Mouse (Mus musculus): ENCODE measurements around the gene Atl3. TPM values are rescaled to one million over a fixed set of nuclear protein-coding genes. Genes with fewer than 3 reads are reported as not detected.
A peak's percentile ranks its signal among the peaks of the same experiment; 100 is the strongest.

Atl3 gene
- polyA plus RNA-seq, 1 experiment from 2014 or later = 8.5 TPM

DNA sequence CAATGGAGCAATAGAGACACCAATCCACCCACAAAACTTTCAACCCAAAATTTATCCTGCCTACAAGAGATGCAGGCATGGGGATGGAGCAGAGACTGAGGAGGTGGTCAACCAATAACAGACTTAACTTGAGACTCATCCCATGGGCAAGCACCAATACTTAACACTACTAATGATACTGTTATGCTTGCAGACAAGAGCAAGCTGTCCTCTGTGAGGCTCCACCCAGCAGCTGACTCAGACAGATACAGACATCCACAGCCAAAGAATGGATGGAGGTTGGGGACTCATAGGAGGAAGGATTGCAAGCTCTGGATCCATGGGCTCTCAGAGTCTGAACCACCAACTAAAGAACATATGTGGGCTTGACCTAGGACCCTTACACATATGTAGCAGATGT is 59.6 kb downstream of the Atl3 start:
- Histone ChIP-seq H3K27me3 (replicated peaks; ENCODE audit: low read depth, poor library complexity, severe bottlenecking) (peaks cover 16% of the 10 kb centered on the region), H3K36me3 (replicated peaks) (no peaks in the 10 kb centered on the region), H3K27ac (replicated peaks) (no peak overlapping the region), H3K4me3 (no peak overlapping the region), H3K9me3 (no peaks in the 10 kb centered on the region), H3K4me1 (peaks cover 14% of the 10 kb centered on the region)
- DNase-seq (ENCODE audit: low spot score) = no peak

DNA sequence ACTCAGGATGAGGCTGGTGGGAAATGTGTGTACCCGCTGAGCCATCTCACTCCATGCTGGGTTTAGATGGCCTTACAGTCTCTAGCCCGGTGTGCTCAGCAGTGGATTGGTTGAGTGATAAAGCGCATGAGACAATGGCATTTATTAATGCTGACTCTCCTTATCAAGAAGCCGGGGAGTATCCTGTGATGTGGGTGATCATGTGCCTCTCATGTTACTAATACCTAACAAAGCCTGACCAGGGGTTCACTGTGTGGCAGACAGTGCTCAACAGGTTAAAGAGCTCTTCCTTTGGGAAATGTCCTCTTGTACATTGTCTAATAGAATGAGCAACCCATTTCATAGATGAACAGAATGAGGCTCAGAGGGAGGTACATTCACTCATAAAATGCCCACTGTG is 61.0 kb downstream of the Atl3 start:
- no peak for DNase-seq (ENCODE audit: low spot score)
- Histone ChIP-seq H3K27me3 (replicated peaks; ENCODE audit: low read depth, poor library complexity, severe bottlenecking) (peaks cover 23% of the 10 kb centered on the region), H3K36me3 (replicated peaks) (no peaks in the 10 kb centered on the region), H3K9me3 (no peaks in the 10 kb centered on the region), H3K27ac (replicated peaks) (no peak overlapping the region), H3K4me1 (peaks cover 15% of the 10 kb centered on the region), H3K4me3 (no peak overlapping the region)
- WGBS = 73% methylated on average over 4 of the region's 4 CpGs

- H3K27ac ChIP-seq (replicated peaks) = no peak overlapping the region
- 93% methylated on average over 1 of the region's 1 CpGs for WGBS
- peaks cover 23% of the 10 kb centered on the region for H3K27me3 ChIP-seq (replicated peaks; ENCODE audit: low read depth, poor library complexity, severe bottlenecking)
- no peak for DNase-seq (ENCODE audit: low spot score)
- H3K36me3 ChIP-seq (replicated peaks) = no peaks in the 10 kb centered on the region
- H3K9me3 ChIP-seq = no peaks in the 10 kb centered on the region
- no peak overlapping the region; the same call in 1 of the 2 replicates for H3K4me3 ChIP-seq
- H3K4me1 ChIP-seq = peaks cover 22% of the 10 kb centered on the region
Observed at GRCm38 (mm10) chr19:7556641-7557040, 62.8 kb downstream of the Atl3 start.

DNA sequence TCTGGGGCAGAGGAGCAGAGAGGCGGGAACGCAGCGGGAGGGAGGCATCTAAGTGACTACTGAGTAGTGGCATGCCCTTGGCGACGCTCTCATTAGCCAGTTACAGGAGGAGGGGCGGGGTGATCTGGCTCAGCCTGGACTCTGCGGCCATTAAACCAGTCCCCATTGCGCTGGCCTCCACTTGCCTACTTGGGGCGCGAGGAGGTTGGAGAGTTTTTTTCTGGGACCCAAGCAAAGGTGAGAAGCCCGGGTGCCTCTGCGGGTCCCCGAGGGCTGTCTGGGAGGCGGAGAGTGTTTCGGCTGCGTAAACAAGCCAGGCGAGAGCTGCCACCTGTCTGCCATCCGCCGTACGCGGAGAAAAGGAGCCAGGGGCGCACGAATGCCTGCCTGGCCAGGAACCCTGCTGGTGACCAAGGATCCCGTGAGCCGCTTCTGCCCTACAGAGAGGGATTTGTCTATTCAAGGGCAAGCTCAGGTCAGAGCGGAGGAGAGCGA is 63.5 kb downstream of the Atl3 start, which contains the start of gene Pla2g16:
Gene Pla2g16, plus strand, starts transcription at position 132 of the 495 bp plus-strand sequence.
- H3K4me3 ChIP-seq = peak within 1 kb of the TSS; percentile 68
- H3K9me3 ChIP-seq = no peaks in the 10 kb centered on the region
- DNase-seq (ENCODE audit: low spot score) = peak; percentile 76
- H3K27me3 ChIP-seq (replicated peaks; ENCODE audit: low read depth, poor library complexity, severe bottlenecking) = peaks cover 23% of the 10 kb centered on the region
- no peaks in the 10 kb centered on the region for H3K36me3 ChIP-seq (replicated peaks)
- WGBS = 1% methylated on average over 27 of the region's 27 CpGs
- peaks cover 26% of the 10 kb centered on the region for H3K4me1 ChIP-seq
- peak within 1 kb of the TSS; percentile 72 for H3K27ac ChIP-seq (replicated peaks)

DNA sequence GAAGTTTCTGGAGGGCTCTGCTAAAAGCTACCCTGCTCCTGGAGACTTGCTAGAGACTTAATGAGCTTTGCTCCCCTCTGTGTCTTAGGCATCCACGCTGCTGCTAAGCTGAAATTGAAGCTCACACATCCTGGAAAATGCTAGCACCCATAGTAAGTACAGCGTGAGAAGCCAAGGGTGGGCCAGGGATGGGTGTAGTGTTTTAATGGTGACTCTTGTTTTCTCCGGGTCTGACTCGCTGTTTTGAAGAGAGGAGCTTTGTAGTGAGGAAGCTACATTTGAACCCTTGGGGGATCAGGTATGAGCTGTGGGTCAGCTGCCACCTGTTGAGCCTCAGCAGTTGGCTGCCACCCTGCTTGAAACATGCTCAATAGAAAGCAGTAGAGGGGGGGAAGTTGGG is 64.0 kb downstream of the Atl3 start:
- Histone ChIP-seq H3K9me3 (no peaks in the 10 kb centered on the region), H3K36me3 (replicated peaks) (no peaks in the 10 kb centered on the region), H3K4me3 (peak overlapping the region; percentile 68), H3K27ac (replicated peaks) (peak overlapping the region; percentile 72), H3K4me1 (peaks cover 26% of the 10 kb centered on the region), H3K27me3 (replicated peaks; ENCODE audit: low read depth, poor library complexity, severe bottlenecking) (peaks cover 23% of the 10 kb centered on the region)
- WGBS = 5% methylated on average over 4 of the region's 4 CpGs
- peak; percentile 13 for DNase-seq (ENCODE audit: low spot score)

DNA sequence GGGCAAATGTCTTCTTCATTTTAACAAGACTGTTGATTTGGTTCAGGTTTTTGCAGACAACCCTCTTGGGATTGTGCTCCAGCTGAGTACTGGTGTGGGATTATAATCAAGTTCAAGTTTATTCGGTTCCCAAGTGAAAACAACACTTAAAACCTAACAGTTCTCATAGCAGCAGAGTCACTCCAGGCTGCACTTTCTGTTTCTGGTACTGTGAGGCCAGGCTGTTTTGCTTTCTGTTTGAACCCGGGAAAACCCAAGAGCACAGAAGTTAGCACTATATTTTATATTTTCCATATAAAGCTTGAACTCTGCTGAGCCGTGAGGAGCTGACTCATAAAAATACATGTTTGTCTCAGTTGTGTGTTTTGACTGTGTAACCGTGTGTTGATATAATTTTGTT is 64.8 kb downstream of the Atl3 start:
- DNase-seq (ENCODE audit: low spot score) = peak; percentile 1
- Histone ChIP-seq H3K9me3 (no peaks in the 10 kb centered on the region), H3K27me3 (replicated peaks; ENCODE audit: low read depth, poor library complexity, severe bottlenecking) (peaks cover 20% of the 10 kb centered on the region), H3K4me1 (peaks cover 26% of the 10 kb centered on the region), H3K4me3 (0 out of 2 replicates have a peak overlapping the region, but pooled peaks have one; percentile 68), H3K36me3 (replicated peaks) (no peaks in the 10 kb centered on the region), H3K27ac (replicated peaks) (no peak overlapping the region)
- WGBS = 83% methylated on average over 4 of the region's 4 CpGs

DNA sequence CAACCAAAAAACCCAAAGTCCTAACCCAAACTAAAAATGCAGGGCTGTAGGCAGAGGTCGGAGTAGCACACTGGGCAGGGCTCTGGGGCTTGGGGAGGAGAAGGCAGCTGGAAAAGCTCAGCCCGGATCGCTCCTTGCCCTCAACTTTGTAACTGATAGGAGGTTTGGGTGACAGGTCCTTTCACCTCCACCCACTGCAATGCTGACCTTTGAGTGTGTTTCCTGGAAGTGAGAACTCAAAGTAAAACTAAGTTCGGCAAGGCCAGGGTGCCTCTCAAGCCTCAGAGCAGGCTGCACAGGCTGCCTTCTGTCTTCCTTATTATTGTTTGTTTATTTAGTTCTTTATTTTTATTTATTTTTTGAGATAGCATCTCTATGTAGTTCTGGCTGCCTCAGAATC is 66.1 kb downstream of the Atl3 start:
- H3K4me3 ChIP-seq = no peak overlapping the region
- DNase-seq (ENCODE audit: low spot score) = peak; percentile 8
- no peaks in the 10 kb centered on the region for H3K36me3 ChIP-seq (replicated peaks)
- peaks cover 29% of the 10 kb centered on the region for H3K4me1 ChIP-seq
- no peaks in the 10 kb centered on the region for H3K9me3 ChIP-seq
- no peak overlapping the region for H3K27ac ChIP-seq (replicated peaks)
- peaks cover 20% of the 10 kb centered on the region for H3K27me3 ChIP-seq (replicated peaks; ENCODE audit: low read depth, poor library complexity, severe bottlenecking)
- 70% methylated on average over 4 of the region's 4 CpGs for WGBS

GRCm38 (mm10) chr19:7561456-7561855 is 67.6 kb downstream of the Atl3 start:
- H3K4me3 ChIP-seq = no peak overlapping the region
- H3K9me3 ChIP-seq = no peaks in the 10 kb centered on the region
- 66% methylated on average over 3 of the region's 3 CpGs for WGBS
- H3K4me1 ChIP-seq = peaks cover 29% of the 10 kb centered on the region
- H3K27me3 ChIP-seq (replicated peaks; ENCODE audit: low read depth, poor library complexity, severe bottlenecking) = peaks cover 18% of the 10 kb centered on the region
- no peak overlapping the region for H3K27ac ChIP-seq (replicated peaks)
- H3K36me3 ChIP-seq (replicated peaks) = no peaks in the 10 kb centered on the region
- peak; percentile 8 for DNase-seq (ENCODE audit: low spot score)

DNA sequence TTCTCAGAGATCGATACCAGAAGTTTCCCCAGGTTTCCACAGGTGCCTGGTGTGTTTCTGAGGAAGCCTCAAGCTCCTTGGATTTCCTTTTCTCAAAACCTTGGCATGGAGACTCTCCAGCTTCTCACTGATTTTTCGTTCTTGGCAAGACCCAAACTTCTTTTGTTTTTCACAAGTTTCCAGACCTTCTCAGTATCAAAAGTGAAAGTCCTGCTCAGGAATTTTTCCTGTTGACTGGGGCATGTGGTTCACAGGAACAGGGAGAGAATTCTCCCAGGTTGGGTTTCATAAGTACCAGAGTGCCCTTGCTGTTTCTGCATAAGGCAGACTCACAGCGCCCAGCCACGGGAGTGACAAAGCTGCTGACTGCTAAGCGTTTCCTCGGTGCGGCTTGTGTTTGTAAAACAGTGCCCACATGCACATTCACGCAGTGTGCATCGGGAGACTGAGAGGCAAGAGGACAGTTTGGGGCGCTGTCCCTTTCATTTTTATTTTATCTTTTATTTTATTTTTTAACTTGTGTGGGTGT is 68.8 kb downstream of the Atl3 start:
- Histone ChIP-seq H3K9me3 (no peaks in the 10 kb centered on the region), H3K4me3 (no peak overlapping the region), H3K27ac (replicated peaks) (no peak overlapping the region), H3K36me3 (replicated peaks) (no peaks in the 10 kb centered on the region), H3K4me1 (peaks cover 31% of the 10 kb centered on the region), H3K27me3 (replicated peaks; ENCODE audit: low read depth, poor library complexity, severe bottlenecking) (peaks cover 15% of the 10 kb centered on the region)
- DNase-seq (ENCODE audit: low spot score) = peak; percentile 7
- 81% methylated on average over 10 of the region's 10 CpGs for WGBS

GRCm38 (mm10) chr19:7563676-7564075 is 69.8 kb downstream of the Atl3 start:
- 0 out of 2 replicates have a peak, but pooled peaks cover 5% of the 10 kb centered on the region for H3K27me3 ChIP-seq (replicated peaks; ENCODE audit: low read depth, poor library complexity, severe bottlenecking)
- WGBS = 85% methylated on average over 2 of the region's 2 CpGs
- H3K27ac ChIP-seq (replicated peaks) = no peak overlapping the region
- no peak for DNase-seq (ENCODE audit: low spot score)
- peaks cover 32% of the 10 kb centered on the region for H3K4me1 ChIP-seq
- no peaks in the 10 kb centered on the region for H3K36me3 ChIP-seq (replicated peaks)
- no peaks in the 10 kb centered on the region for H3K9me3 ChIP-seq
- no peak overlapping the region for H3K4me3 ChIP-seq

DNA sequence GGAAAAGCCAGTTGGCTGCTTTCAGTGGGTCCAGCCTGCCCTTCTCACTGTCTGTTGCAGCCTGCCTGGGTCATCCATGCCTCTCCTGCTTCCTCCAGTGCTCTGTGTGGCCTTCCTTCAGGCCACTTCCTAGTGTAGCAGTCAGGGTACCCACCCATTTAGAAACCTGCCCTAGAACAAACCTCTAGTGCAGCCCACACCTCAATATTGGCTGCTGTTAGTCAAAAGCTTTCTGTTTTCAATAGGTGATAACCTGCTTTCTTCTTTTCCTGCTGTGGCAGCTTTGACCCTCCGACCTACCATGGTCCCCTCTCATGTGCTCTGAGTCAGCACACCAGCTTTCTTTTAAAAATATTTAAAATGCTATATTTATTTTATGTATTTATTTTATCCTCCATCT is 70.6 kb downstream of the Atl3 start:
- WGBS = 82% methylated on average over 1 of the region's 1 CpGs
- Histone ChIP-seq H3K27ac (replicated peaks) (0 out of 2 replicates have a peak overlapping the region, but pooled peaks have one; percentile 35), H3K4me1 (peaks cover 37% of the 10 kb centered on the region), H3K27me3 (replicated peaks; ENCODE audit: low read depth, poor library complexity, severe bottlenecking) (no peaks in the 10 kb centered on the region), H3K4me3 (no peak overlapping the region), H3K9me3 (no peaks in the 10 kb centered on the region), H3K36me3 (replicated peaks) (no peaks in the 10 kb centered on the region)
- peak; percentile 4 for DNase-seq (ENCODE audit: low spot score)

DNA sequence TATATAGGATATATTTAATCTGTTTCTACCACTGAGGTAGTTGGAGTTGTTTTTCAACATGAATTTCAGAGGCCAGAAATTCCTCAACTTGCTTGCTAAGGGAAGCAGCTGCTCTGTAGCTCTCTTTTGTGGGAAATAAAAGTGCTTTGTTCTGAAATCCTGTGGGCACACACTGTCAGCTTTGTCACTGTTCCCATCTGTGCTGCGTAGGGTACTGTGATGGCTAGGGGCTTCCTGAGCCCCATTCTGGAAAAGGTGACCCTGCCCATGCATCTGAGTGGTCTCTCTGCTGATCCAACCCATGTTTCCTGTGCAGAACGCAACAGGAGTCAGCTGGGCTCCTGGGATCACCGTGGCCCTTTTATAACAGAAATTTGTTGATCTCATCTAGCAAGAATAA is 73.0 kb downstream of the Atl3 start:
- Histone ChIP-seq H3K36me3 (replicated peaks) (no peaks in the 10 kb centered on the region), H3K4me3 (no peak overlapping the region), H3K27me3 (replicated peaks; ENCODE audit: low read depth, poor library complexity, severe bottlenecking) (no peaks in the 10 kb centered on the region), H3K4me1 (peaks cover 30% of the 10 kb centered on the region), H3K9me3 (no peaks in the 10 kb centered on the region), H3K27ac (replicated peaks) (peak overlapping the region; percentile 53)
- DNase-seq (ENCODE audit: low spot score) = peak; percentile 7
- WGBS = 56% methylated on average over 3 of the region's 3 CpGs

DNA sequence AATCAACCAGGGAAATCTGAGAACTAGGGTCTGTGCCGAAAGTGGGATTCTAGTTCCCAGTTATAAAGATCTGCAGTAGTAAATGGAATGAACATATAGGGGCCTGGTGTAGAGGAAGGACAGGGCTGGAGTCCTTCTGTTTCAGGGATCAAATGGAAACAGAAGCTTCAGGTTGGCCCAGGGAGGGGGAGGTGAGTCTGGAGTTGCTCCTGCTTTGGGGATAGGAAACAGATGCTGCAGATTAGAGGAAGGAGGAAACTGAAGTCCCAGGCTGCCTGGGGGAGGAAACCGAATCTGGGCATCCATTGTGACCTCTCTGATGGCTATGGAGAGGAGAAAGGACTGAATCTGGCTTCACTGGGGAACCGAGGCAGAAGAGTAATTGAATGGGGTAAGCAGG is 74.5 kb downstream of the Atl3 start:
- peak overlapping the region; percentile 17; the same call in 1 of the 2 replicates for H3K4me3 ChIP-seq
- no peaks in the 10 kb centered on the region for H3K9me3 ChIP-seq
- no peaks in the 10 kb centered on the region for H3K36me3 ChIP-seq (replicated peaks)
- peaks cover 26% of the 10 kb centered on the region for H3K4me1 ChIP-seq
- peak overlapping the region; percentile 75 for H3K27ac ChIP-seq (replicated peaks)
- WGBS = 31% methylated on average over 3 of the region's 3 CpGs
- DNase-seq (ENCODE audit: low spot score) = peak; percentile 74
- H3K27me3 ChIP-seq (replicated peaks; ENCODE audit: low read depth, poor library complexity, severe bottlenecking) = no peaks in the 10 kb centered on the region
